Mouse (Mus musculus) C2C12 (cell line): ENCODE measurements at regions not wholly inside any gene's neighbourhood (a gene's known extent, or its start where the extent isn't known, plus 50 kb on each side); places are given as distances from the start of the nearest gene placed in this dataset.
A peak's percentile ranks its signal among the peaks of the same experiment; 100 is the strongest.

Experiments
- H3K27me3 ChIP-seq: one replicate; pipeline ENCODE4 v1.6.1; 2011; ENCODE audit not compliant: control insufficient read depth, insufficient read depth, insufficient read length
- H3K36me3 ChIP-seq: one replicate; pipeline ENCODE4 v1.6.1; 2011; ENCODE audit not compliant: control insufficient read depth, insufficient read depth
- H3K4me3 ChIP-seq: one replicate; pipeline ENCODE4 v1.5.1; 2011; ENCODE audit warnings: mild to moderate bottlenecking, control low read depth; ENCODE audit not compliant: poor library complexity, insufficient read depth, severe bottlenecking
- H3K79me2 ChIP-seq: one replicate; pipeline ENCODE4 v1.6.1; 2011; ENCODE audit not compliant: control insufficient read depth, insufficient read depth
- H3K79me3 ChIP-seq: one replicate; pipeline ENCODE4 v1.6.1; 2011; ENCODE audit warnings: low read depth, control low read depth
- H3ac ChIP-seq: one replicate; pipeline ENCODE3; 2011; ENCODE audit warnings: low read depth; ENCODE audit not compliant: control insufficient read depth, insufficient read length
- CEBPB ChIP-seq: IDR thresholded peaks from one replicate; pipeline ENCODE4 v1.6.1; 2011; ENCODE audit warnings: low read depth, mild to moderate bottlenecking, control low read depth, moderate library complexity
- CTCF ChIP-seq: IDR thresholded peaks from one replicate; pipeline ENCODE4 v1.5.1; 2011; ENCODE audit not compliant: control insufficient read depth, insufficient read depth, insufficient read length
- FOSL1 ChIP-seq: IDR thresholded peaks from one replicate; pipeline ENCODE4 v1.8.0; 2011; ENCODE audit warnings: mild to moderate bottlenecking, low read length; ENCODE audit not compliant: poor library complexity, insufficient read depth, severe bottlenecking
- MAX ChIP-seq: IDR thresholded peaks from one replicate; pipeline ENCODE4 v1.6.1; 2011; ENCODE audit warnings: mild to moderate bottlenecking, control low read depth
- MYOD1 ChIP-seq: IDR thresholded peaks from one replicate; pipeline ENCODE4 v1.6.1; 2011; ENCODE audit warnings: low read depth; ENCODE audit not compliant: control insufficient read depth, insufficient read length
- MYOG ChIP-seq: IDR thresholded peaks from one replicate; pipeline ENCODE4 v1.6.1; 2011; ENCODE audit not compliant: control insufficient read depth, insufficient read length; ENCODE audit errors: extremely low read depth
- USF1 ChIP-seq: IDR thresholded peaks from one replicate; pipeline ENCODE4 v1.6.1; 2011; ENCODE audit warnings: low read depth, mild to moderate bottlenecking, control low read depth, moderate library complexity

DNA sequence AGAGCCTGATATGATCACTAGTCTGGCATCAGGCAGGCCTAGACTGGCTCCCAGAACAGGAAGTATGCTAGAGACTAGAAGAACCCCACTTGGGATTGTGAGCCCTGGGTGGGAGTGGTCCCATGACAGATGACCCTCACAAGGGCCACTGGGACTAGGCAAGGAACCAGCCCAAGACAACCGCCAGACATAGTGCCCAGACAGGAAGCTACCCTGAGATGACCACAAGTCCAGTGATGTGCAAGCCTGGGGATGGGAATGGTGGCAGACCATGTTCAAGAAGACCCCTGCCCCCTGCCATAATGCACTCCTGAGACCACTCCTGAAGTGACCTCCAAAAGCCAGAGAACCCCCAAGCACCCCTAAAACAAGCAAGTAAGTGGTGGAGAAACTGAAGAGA, 304.9 kb downstream of the Epm2a start:
- no peak overlapping the region for H3K4me3 ChIP-seq
- H3K79me2 ChIP-seq: no peaks in the 10 kb centered on the region
- no peaks in the 10 kb centered on the region for H3K27me3 ChIP-seq
- H3K36me3 ChIP-seq: no peaks in the 10 kb centered on the region
- no peaks in the 10 kb centered on the region for H3K79me3 ChIP-seq
- H3ac ChIP-seq: no peak overlapping the region
- TF ChIP-seq CEBPB: no peak

DNA sequence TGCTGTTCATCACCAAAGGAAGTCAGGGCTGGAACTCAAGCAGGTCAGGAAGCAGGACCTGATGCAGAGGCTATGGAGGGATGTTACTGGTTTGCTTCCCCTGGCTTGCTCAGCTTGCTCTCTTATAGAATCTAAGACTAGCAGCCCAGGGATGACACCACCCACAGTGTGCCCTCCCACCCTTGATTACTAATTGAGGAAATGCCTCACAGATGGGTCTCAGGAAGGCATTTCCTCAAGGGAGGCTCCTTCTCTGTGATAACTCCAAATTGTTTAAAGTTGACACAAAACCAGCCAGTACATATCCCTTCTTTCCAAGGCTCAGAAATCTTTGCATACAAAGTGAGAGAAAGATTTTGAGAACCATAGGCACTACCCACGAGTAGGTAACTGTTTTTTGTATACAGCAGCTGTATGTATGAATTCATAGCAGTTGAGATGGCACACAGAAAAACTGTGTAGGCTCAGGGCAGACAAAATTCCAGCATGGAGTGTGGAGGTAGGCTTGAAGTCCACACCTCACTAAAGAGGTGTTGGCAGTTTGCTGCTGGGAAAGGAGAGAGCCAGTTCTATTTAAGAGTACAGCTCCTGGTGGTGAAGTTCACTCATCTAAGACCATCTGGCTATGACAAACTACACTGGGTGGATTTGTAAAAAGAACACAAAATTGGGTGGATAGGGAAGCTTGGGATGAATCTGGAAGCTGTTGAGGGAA, 317.0 kb downstream of the Epm2a start:
- no peak overlapping the region for H3ac ChIP-seq
- H3K36me3 ChIP-seq: no peaks in the 10 kb centered on the region
- H3K4me3 ChIP-seq: no peak overlapping the region
- H3K79me2 ChIP-seq: no peaks in the 10 kb centered on the region
- no peaks in the 10 kb centered on the region for H3K79me3 ChIP-seq
- H3K27me3 ChIP-seq: no peaks in the 10 kb centered on the region
- TF ChIP-seq FOSL1 (no peak), MAX (no peak), MYOD1 (no peak), MYOG (no peak), CTCF (no peak), CEBPB (no peak), USF1 (no peak)

DNA sequence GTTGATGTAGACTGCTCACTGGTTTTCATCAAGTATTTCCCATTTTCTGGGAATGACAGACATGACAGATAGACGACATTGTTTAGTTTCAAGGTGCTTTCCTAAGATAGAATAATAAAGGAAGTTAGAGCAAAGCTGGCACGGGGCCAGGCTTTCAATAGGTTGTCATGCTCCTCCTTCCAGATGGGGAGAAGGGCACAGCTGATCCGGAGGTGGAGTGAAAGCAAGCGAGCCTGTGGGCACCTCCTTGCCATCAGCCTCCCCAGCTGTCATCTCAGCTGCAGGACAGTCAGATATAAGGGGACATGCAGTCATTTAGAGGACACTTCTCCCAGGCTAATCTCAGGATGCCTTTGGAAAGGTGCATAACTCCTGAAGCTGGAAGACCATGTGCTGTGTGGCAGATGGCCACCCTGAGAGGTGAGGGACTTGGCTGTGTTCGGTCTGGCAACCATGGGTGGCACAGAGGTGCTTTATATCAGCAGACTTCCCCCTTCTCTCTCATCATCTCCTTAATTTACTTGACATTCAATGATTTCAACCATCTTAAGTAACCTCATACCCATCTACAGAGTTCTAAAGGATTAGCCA, 318.6 kb downstream of the Epm2a start:
- Histone ChIP-seq H3K4me3 (no peak overlapping the region), H3K36me3 (no peaks in the 10 kb centered on the region), H3K27me3 (no peaks in the 10 kb centered on the region), H3K79me2 (no peaks in the 10 kb centered on the region), H3ac (no peak overlapping the region), H3K79me3 (no peaks in the 10 kb centered on the region)
- TF ChIP-seq CTCF: no peak
- TF ChIP-seq USF1: no peak
- no peak for TF ChIP-seq FOSL1
- no peak for TF ChIP-seq MAX
- no peak for TF ChIP-seq MYOD1
- TF ChIP-seq CEBPB: no peak
- TF ChIP-seq MYOG: no peak

DNA sequence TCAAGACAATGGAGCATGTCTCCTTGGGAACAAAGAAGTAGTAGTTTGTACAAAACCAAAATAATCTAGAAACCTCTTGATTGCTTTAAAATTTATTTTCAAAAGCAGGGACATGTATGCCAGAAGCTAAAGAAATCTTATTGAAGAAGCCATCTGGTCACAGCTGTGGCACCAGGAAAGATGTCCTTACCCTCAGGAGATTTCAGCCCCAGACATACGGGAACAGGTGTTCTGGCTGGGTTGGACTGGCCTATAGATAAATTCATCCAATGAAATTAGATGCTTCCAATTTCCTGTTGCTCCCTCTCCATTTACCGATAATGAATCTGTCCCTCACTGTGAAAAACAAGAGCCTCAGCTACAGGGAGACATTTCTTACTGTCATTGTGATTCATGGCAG, 366.5 kb downstream of the Epm2a start:
- H3K36me3 ChIP-seq: no peaks in the 10 kb centered on the region
- no peaks in the 10 kb centered on the region for H3K79me2 ChIP-seq
- no peaks in the 10 kb centered on the region for H3K79me3 ChIP-seq
- no peak overlapping the region for H3K4me3 ChIP-seq
- no peaks in the 10 kb centered on the region for H3K27me3 ChIP-seq
- H3ac ChIP-seq: no peak overlapping the region
- TF ChIP-seq MYOG (no peak), USF1 (no peak), CEBPB (no peak), MYOD1 (peak; percentile 29), CTCF (no peak), FOSL1 (no peak)

GRCm38 (mm10) chr10:11724775-11725174, 381.6 kb downstream of the Epm2a start:
- H3K36me3 ChIP-seq: no peaks in the 10 kb centered on the region
- no peak overlapping the region for H3K4me3 ChIP-seq
- H3K79me3 ChIP-seq: no peaks in the 10 kb centered on the region
- TF ChIP-seq MYOG (no peak), USF1 (peak; percentile 66), CTCF (no peak), MYOD1 (no peak), MAX (no peak), CEBPB (no peak), FOSL1 (no peak)
- no peak overlapping the region for H3ac ChIP-seq
- no peaks in the 10 kb centered on the region for H3K27me3 ChIP-seq
- H3K79me2 ChIP-seq: no peaks in the 10 kb centered on the region

DNA sequence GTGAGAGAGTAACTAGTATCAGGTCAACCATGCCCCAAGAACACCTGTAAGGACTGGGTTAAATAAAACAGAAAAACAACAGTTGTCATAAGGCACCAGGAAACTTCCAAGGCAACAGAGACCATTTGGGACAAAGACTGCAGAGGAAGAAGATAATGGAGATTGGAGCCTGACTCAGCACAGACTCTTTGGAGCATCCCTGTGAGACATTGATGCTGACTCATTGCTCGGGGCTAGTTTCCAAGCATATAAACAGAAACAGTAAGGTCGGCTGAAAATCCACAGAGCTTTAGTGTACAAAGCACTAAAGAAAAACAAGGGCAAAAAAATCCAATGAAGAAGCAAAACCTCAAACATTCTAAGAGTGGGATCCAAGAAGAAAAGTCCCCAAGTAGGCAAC, 386.3 kb downstream of the Epm2a start:
- Histone ChIP-seq H3K79me3 (no peaks in the 10 kb centered on the region), H3K79me2 (no peaks in the 10 kb centered on the region), H3K4me3 (no peak overlapping the region), H3K36me3 (no peaks in the 10 kb centered on the region), H3ac (no peak overlapping the region), H3K27me3 (no peaks in the 10 kb centered on the region)
- no peak for TF ChIP-seq CTCF
- TF ChIP-seq MYOG: no peak
- TF ChIP-seq FOSL1: no peak
